Mouse (Mus musculus) WW6 (cell line): Measurements from ENCODE around the gene Gm17617.
"Not testable (repeated sequence)": the region's sequence is repeated elsewhere in the genome, so short reads cannot be mapped to it uniquely, and the experiment has no call there.

Source experiments
- DNase-seq: peaks from one replicate; pipeline ENCODE4 v3.0.0-alpha.2; 2013; ENCODE audit warnings: low read depth, low spot score

Gene Gm17617

DNA sequence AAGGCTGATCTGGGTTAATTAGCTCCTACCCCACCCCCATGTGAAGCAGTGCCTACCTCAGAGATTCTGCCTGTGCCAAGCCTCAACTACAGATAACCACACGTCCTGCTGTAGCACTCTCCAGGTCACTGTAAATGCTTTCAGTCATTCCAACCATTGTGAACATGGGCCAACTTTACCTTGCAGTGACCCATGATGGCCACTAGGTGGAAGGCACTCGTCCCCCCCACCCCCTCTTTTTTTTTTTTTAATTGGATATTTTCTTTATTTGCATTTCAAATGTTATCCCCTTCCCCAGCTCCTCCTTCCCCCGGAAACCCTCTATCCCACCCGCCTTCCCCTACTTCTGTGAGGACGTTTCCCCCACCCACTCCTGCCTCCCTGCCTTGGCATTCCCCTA lies 2.0 kb upstream of the Gm17617 start:
- DNase-seq, result no peak

DNA sequence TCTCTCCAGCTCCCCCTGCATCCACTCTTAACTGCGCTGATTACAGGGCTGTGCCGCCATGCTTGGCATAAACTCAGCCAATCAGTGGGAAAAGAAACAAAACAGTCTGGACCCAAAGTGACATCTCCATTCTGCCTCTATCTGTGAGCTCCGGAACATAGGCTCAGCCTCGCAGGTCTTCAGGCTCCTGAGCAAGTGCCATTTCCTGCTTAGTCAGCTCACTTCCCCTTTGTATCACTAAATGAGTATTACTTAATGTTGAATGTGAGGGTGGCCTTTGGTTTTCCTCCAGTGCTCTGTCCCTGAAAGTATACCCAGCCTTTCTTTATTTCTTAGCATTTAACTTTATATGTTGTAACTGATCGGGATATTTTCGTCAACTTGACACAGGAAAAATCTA lies 8.4 kb downstream of the Gm17617 start:
- no peak for DNase-seq

DNA sequence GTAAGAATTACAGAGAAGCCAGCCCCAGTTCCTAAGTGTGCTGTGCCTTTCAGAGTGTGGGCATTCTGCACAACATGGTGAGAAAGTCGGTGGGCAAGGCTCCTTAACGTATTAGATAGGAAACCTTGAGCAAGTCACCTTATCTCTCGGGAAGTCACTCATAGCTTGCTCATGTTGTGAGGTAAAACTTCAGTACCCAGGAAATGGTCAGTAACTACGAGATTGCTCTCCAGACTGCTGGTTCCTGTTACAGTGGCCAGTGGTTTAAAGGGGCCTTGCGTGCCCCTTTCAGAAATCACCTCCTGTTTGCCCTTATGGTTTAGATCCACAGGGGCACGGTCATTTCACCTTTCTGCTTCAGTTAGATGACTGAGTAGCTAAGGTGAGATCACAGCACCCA lies 19.0 kb downstream of the Gm17617 start:
- DNase-seq, result no peak

DNA sequence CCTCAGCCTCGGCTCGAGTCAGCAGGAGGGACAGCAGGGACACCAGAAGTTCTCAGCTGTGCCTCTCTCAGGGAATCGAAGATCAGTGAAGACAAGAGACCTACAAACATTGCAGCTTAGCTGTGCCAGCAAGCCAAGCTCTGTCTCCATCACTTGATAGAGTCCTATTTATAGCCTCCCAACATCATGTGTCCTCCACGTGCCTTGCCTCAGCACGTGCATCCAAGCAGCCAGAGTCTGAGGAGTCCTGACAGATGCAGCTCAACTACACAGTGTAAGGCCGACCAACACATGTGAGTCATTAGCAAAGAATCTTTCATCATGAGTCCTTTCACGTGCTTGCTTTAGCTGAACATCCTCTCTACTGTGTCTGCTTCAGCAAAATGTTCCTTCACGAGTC lies 25.7 kb downstream of the Gm17617 start:
- no peak for DNase-seq

DNA sequence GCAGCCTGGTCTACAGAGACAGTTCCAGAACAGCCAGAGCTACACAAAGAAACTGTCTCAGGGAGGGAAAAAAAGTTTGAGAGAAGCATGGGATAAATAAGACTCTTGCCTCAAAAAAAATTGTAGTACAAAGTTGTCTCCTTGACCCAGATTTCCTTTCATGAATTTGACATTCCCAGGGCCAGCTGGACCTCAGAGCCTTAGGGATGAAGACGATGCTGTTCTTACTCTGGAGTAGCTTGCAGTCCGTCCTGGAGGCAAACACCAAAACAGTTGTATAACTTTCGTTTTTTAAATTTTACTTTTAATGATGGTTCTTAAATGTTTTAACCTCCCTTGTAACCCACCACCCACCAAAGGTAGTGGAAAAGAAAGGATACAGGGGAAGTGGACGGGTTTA lies 26.2 kb downstream of the Gm17617 start:
- DNase-seq, result no peak

DNA sequence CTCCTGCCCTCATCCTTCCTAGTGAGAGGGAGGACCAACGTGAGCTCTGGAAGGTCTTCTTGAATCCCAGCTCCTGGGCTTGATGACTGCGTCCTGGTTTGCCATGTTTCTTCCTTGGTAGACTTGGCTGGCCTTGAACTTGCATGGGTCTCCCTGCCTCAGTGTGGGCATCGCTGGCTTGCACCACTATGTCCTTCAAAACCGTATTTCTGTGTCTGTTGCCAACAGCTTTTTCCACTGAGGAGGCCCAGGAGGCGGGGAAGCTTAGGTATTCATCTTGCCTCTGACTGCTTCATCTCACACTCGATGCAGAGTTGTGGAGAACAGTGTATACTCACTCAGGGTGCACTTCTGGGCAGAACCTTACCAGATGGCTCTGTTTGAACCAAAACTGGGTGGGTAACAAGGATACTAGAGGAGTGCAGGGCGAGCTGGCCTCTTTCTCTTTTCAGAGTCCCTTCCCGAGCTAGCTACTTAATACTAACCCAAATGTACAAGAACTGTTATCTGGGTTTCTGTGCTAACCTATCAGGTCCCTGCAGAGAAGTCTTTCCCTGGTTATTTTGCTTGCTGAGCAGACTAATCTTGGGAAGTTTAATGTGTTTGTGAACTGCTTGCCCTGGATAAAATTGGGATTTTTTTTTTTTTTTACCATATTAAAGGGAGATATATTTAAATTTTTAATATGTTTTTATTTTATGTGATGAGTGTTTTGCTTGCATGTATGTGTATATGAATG lies 27.2 kb downstream of the Gm17617 start:
- DNase-seq, result no peak

DNA sequence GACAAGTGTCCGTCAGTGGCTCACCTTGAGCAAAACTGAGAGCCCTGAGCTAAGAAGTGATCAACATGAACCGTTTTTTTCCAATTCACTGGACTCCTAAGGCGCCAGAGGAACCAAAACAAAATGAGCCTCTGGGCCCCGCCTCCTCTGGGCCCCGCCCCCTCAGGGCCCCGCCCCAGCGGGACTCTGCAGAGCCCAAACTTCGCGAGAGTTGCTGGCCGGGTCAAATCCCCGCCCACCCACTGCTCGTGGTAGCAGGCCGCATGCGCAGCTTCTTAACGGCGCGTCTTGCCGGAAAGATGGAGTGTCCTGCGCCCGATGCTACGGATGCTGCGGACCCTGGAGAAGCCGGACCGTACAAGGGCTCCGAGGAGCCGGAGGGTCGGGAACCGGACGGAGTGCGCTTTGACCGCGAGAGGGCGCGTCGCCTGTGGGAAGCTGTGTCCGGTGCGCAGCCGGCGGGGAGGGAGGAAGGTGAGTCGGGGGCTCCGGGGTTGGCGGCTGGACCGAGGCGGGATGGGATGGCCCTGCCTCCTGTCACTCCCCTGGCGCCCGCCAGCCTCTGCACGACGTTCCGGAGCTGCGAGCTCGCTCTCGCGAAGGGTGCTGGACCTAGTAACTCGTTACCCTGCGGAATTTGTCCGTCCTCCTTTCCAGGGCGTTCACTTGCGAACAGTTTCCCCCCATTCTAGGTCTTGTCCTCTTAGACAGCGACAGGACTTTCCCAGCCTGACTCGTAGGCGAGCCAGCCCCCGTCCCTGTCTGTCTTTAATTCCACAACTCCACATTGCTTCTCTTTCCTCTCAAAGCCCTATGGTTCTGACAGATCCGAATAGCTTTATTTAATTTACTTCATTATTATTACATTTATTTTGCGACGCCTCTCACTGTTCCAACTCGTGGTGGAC lies 28.0 kb downstream of the Gm17617 start, which contains the start of gene Zfp346:
TSS of gene Zfp346 (plus strand) at position 267 of the 908 bp plus-strand sequence.
- DNase-seq, result peak; percentile 86

DNA sequence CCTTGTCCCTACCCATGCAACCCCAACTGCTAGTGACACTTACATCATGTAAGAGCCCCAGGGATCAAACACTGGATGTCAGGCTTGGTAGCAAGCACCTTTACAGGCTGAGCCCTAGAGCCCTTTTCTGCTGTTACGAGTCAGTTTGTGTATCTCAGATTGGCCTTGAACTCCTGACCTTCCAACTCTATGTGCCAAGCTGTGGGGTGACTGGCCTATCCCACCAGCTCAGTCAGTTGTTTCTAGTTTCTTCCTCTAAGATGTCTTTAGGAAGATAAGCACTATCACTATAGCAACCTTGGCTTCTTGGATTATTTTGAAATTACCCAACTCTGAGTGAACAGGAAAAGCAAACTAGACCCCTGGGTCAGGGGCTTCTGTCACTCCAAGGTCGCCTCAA lies 30.0 kb downstream of the Gm17617 start:
- DNase-seq, result no peak

DNA sequence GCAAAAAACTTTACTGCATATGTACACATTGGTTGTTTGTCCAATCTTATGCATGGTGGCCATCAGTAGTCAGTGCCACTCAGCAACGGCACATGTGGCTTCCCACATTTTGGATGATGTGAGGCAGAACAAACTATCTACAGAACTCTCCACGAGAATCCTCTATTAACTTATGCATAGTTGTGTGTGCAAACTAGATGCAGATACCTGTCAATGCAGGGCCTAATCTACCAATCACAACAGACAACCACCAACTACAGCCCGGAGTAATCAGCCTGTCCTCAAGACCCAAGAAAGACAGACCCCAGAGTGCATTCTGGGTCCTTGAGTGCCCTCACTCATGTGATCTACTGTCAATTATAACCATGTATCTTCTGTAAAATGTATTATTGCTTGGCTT lies 31.0 kb downstream of the Gm17617 start:
- DNase-seq, result no peak

DNA sequence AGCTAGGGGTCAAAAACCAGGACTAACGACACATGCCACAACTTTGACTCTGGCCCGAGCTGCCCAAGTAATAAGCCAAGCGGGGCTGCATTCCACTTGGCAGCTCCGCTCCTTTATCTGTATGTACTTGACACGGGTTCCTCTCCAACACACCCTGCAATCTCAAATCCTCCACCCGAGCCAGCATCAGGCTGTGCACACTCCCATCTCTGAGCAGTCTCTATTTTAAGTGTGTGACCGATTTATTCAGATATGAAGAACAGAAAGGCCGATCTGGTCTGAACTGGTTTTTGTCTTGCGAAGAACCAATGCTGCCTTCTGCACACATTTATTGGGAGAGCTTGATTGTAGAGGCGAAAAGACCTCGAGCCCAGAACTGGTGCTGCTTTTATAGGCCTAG lies 31.7 kb downstream of the Gm17617 start:
- DNase-seq, result peak; percentile 7

DNA sequence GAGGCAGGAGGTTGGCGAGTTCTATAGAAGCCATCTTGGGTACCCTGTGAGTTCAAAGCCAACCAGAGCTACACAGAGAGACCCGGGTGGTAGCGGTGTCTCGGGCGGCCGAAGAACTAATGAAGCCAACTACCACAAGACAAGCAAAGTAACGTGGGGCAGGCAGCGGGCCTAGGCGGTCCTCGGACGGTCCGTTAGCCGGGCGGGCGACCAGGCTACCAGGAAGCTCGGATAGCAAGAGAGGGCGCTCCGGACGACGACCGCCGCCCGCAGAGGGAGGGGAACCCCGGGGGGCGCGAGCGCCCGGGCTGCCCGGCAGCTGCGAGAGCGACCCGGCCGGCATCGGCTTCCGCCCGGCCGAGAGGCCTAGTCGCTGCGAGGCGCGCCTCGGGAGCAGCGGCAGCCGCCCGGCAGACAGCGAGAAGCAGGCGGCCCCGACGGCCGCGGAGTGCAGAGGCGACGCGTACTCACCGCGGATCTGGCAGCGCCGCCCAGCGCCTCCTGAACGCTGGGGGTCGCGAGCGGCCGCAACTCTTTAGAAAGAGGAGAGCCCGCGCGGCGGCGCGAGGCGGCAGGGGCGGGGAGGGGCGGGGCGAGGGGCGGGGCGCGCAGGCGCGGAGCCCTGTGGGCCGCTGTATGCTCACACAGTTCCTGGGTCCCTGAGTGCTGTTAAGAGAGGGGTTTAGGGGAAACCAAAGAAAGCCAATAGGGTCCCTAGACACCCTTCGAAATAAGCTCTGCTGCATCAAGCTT lies 33.4 kb downstream of the Gm17617 start, which contains the start of gene Uimc1:
TSS of gene Uimc1 (minus strand) at position 575 of the 753 bp plus-strand sequence.
- peak; percentile 55 for DNase-seq

DNA sequence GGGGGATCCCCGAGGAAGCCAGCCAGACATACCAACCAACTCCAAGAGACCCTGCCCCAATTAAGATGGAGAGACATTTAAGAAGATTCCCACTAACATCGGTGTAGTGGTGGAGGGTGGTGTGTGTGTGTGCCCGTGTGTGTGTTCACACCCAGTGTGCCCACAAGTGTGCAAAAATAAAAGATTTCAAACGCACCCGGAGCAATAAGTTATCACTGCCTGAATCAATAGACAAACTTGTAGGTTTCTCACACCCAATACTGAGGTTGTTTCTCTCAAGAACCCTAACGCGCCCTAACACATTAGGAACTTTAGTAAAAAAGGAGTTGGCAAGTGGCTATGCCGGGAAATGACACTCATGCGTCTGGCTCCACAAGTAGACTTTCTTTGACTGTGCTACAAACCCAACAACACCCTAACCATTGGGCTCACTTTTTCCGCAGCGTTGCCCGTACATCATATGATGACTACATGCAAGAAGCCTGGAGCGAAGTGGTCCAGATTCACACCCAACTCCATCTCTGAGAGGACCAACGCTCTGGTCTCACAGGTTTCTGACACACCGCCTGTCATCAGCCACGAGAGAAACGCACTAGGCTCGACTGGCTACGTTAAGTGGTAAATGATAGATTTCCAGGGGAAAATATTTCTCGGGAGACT lies 34.2 kb downstream of the Gm17617 start:
- peak; percentile 11 for DNase-seq

DNA sequence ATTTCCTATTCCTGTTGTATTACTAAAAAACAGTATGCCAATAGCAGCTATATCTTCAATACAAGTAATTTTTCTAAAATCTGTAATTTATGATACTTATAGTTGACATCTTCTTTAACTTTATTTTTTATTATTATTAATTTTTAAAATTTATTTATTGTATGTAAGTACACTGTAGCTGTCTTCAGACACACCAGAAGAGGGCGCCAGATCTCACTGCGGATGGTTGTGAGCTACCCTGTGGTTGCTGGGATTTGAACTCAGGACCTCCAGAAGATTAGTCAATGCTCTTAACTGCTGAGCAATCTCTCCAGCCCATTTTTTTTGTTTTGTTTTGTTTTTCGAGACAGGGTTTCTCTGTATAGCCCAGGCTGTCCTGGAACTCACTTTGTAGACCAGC lies 35.5 kb downstream of the Gm17617 start:
- DNase-seq, result not testable (repeated sequence)

DNA sequence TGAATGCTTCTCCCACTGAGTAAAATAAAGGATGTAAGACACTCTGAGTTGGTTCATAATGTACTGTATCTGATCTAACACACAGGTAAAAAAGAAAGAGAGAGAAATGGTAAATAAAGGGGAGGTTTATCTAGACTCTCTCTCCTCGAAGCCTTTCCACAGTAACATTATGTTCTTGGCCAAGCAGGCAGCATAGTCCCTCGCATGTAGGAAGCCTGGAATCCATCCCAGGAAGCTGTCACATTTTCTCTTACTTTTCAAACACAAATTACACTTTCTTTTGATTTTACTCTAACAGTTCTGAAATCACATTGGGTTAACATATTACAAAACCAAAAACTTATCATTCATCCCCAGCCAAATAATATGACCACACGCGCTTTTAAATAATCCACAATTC lies 40.8 kb downstream of the Gm17617 start:
- DNase-seq, result no peak
